Comparison of ENCODE assay signal across 10 mouse cellular contexts in the genomic region with DNA sequence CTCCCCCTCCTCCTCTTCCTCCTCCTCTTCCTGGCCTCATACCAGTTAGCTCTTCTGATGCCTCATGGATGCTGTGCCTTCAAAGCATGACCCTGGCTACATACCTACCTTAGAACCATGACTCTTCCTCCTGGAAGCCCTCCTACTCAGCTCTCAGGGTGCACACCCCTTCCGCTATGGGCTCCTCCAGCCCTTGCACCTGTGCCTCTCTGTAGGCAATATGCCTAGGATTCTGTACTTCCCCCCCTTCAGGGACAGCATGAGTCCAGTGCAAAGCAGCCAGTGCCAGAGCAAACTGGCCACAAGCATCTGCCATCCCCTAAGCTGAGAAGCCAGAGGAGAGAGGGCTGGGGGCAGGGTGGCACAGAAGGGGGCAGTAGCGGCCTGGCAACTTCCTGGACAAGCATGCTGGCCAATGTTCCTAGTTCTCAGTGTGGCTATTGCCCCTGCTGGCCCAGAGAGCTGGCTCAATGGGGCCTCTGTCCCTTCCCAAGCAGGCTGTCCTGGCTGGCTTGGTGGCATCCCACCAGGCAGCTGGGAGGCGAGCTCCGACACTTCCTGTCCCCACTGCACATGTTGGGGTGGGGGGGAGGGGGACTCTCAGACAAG. TPM values are rescaled to one million over a fixed set of nuclear protein-coding genes. Genes with fewer than 3 reads are reported as not detected.
A peak's percentile ranks its signal among the peaks of the same experiment; 100 is the strongest.
DNase-seq lines count a peak whose midpoint lies in the region; ATAC-seq and TF ChIP-seq lines count a peak whose summit lies in the region.
"Had no signal": no experiment of that assay in that cellular context is flagged by ENCODE, and none has a peak within 500 bp of the region (broad histone marks: within the 10 kb centered on the region; RNA-seq: fewer than 3 reads in every experiment).

No protein-coding gene starts in this region.

- intact Hi-C loops in left cerebral cortex, adult 2 months (cut with DNase I): loop anchor here (1.0 kb wide), 1 partner anchor 27 kb away; no protein-coding TSS in a partner anchor

- no peaks in the 10 kb centered on the region for H3K9me3 ChIP-seq in neural tube, embryonic 13.5 days
- H3K9me3 ChIP-seq: liver, embryonic 13.5 days; neural tube, embryonic 12.5 days had no signal

- H3K4me2 ChIP-seq in neural tube, embryonic 13.5 days: no peak overlapping the region
- H3K4me2 ChIP-seq: liver, embryonic 13.5 days; neural tube, embryonic 12.5 days had no signal

- H3K36me3 ChIP-seq in neural tube, embryonic 13.5 days: no peaks in the 10 kb centered on the region
- H3K36me3 ChIP-seq: neural tube, embryonic 12.5 days had no signal

- WGBS in neural tube, embryonic 13.5 days: 66% methylated on average over 4 of the region's 4 CpGs

- no peak for DNase-seq in neural tube, embryonic 10.5 days (ENCODE audit: extremely low spot score, low spot score)
- DNase-seq in left cerebral cortex, adult 2 months (ENCODE audit: extremely low spot score in 1 of 2, low spot score in 2 of 2): peak; percentile 44 to 72
- DNase-seq in adrenal gland, postnatal 4 days (ENCODE audit: low spot score in 2 of 2): no peak
- DNase-seq in kidney, adult 9 months: no peak
- no peak for DNase-seq in natural killer cell, adult 2 months (ENCODE audit: low spot score in 2 of 2)
- DNase-seq: liver, embryonic 13.5 days had no signal

- H3K27me3 ChIP-seq in neural tube, embryonic 13.5 days: no peaks in the 10 kb centered on the region
- H3K27me3 ChIP-seq: liver, embryonic 13.5 days; neural tube, embryonic 12.5 days; Patski had no signal

- H3K4me3 ChIP-seq in neural tube, embryonic 13.5 days: no peak overlapping the region
- H3K4me3 ChIP-seq in left cerebral cortex, adult 2 months: no peak overlapping the region
- H3K4me3 ChIP-seq: liver, embryonic 13.5 days; neural tube, embryonic 12.5 days had no signal

- 0 out of 2 replicates have a peak overlapping the region, but pooled peaks have one; percentile 18 for H3K27ac ChIP-seq in neural tube, embryonic 13.5 days (replicated peaks)
- peak overlapping the region; percentile 16; the same call in 1 of the 2 replicates for H3K27ac ChIP-seq in left cerebral cortex, adult 2 months
- H3K27ac ChIP-seq: liver, embryonic 13.5 days; neural tube, embryonic 12.5 days had no signal

- H3K9ac ChIP-seq in neural tube, embryonic 13.5 days: no peak overlapping the region
- H3K9ac ChIP-seq: liver, embryonic 13.5 days; neural tube, embryonic 12.5 days had no signal

- H3K4me1 ChIP-seq in neural tube, embryonic 13.5 days (replicated peaks): peaks cover 53% of the 10 kb centered on the region

- no peak for ATAC-seq in neural tube, embryonic 13.5 days (ENCODE audit: low read depth)
- ATAC-seq in frontal cortex, adult (ENCODE audit: low TSS enrichment): peak; percentile 66
- ATAC-seq: Patski had no signal

- no peak; the same call in none of the 2 replicates for TF ChIP-seq CTCF in left cerebral cortex, adult 2 months (IDR thresholded peaks at IDR 0.05)

RNA-seq across cellular contexts. Expression of a gene that starts 28.8 kb away (rescaled TPM):
- polyA plus RNA-seq in neural tube, embryonic 13.5 days (2015; fragmentation: Nextera tagmentation; extraction: Ambion mirVana): 14.2 and 16.7 TPM in 2 replicates
- 10 to 100 TPM; 47.0 TPM for total RNA-seq in left cerebral cortex, adult 2 months (2021)
- 10 to 100 TPM; 30.2 to 34.7 TPM for total RNA-seq in adrenal gland, postnatal 4 days (2021)

RNA-seq across cellular contexts. Expression of a gene that starts 46.1 kb away (rescaled TPM):
- 27.6 and 31.0 TPM in 2 replicates for polyA plus RNA-seq in neural tube, embryonic 13.5 days (2015; fragmentation: Nextera tagmentation; extraction: Ambion mirVana)
- total RNA-seq in left cerebral cortex, adult 2 months (2021): 10 to 100 TPM; 24.0 to 24.3 TPM
- 10 to 100 TPM; 35.2 to 38.8 TPM for total RNA-seq in adrenal gland, postnatal 4 days (2021)

Comparison
In these comparisons a context has a peak if more than half of its experiments do, and no peak if none do; other contexts are left out.
1. DNase-seq: peak in left cerebral cortex, adult 2 months (2 of 2); none in neural tube, embryonic 10.5 days (single experiment), adrenal gland, postnatal 4 days (0 of 2), kidney, adult 9 months (single experiment) and natural killer cell, adult 2 months (0 of 2).